25 mouse cellular contexts compared by ENCODE assay signal in genomic region chr17:68666528-68666927, GRCm38 (mm10).
"Had no signal": no experiment of that assay in that cellular context is flagged by ENCODE, and none has a peak within 500 bp of the region (broad histone marks: within the 10 kb centered on the region; RNA-seq: fewer than 3 reads in every experiment).

No protein-coding gene starts in this region.

- H3K36me3 ChIP-seq: heart, embryonic 10.5 days; heart, embryonic 12.5 days; hindbrain, embryonic 10.5 days; hindbrain, embryonic 12.5 days; hindbrain, embryonic 15.5 days; intestine, embryonic 15.5 days; limb, embryonic 10.5 days; limb, embryonic 12.5 days had no signal

- ATAC-seq: inflammation-experienced regulatory T-cells, adult 6 months; intestine, embryonic 15.5 days; intestine, postnatal 0 days had no signal

- H3K9me3 ChIP-seq: heart, embryonic 10.5 days; heart, embryonic 12.5 days; hindbrain, embryonic 10.5 days; hindbrain, embryonic 12.5 days; hindbrain, embryonic 15.5 days; intestine, embryonic 15.5 days; limb, embryonic 10.5 days; limb, embryonic 12.5 days had no signal

- H3K4me1 ChIP-seq: heart, embryonic 10.5 days; heart, embryonic 12.5 days; hindbrain, embryonic 10.5 days; hindbrain, embryonic 12.5 days; hindbrain, embryonic 15.5 days; intestine, embryonic 15.5 days; limb, embryonic 10.5 days; limb, embryonic 12.5 days had no signal

- H3K4me2 ChIP-seq: heart, embryonic 12.5 days; hindbrain, embryonic 12.5 days; hindbrain, embryonic 15.5 days; intestine, embryonic 15.5 days; limb, embryonic 12.5 days; liver, embryonic 11.5 days had no signal

- H3K9ac ChIP-seq: heart, embryonic 12.5 days; hindbrain, embryonic 12.5 days; hindbrain, embryonic 15.5 days; intestine, embryonic 15.5 days; limb, embryonic 12.5 days had no signal

- DNase-seq: gastrocnemius, adult 2 months; gastrocnemius, postnatal 10 days; gastrocnemius, postnatal 25 days; heart, adult 18-20 months; heart, postnatal 10 days; heart, postnatal 4 days; kidney, adult 18-20 months; kidney, adult 8-10 months; kidney, postnatal 10 days; kidney, postnatal 25 days; kidney, postnatal 4 days; liver had no signal

- H3K27me3 ChIP-seq: heart, embryonic 12.5 days; hindbrain, embryonic 12.5 days; hindbrain, embryonic 15.5 days; intestine, embryonic 15.5 days; limb, embryonic 12.5 days had no signal

- H3K27ac ChIP-seq: gastrocnemius, adult 2 months; heart, embryonic 10.5 days; hindbrain, embryonic 10.5 days; hindbrain, embryonic 12.5 days; hindbrain, embryonic 15.5 days; intestine, embryonic 15.5 days; layer of hippocampus, adult 2 months; left cerebral cortex, adult 2 months; limb, embryonic 10.5 days; limb, embryonic 12.5 days had no signal

- H3K4me3 ChIP-seq: gastrocnemius, adult 2 months; heart, embryonic 10.5 days; heart, embryonic 12.5 days; hindbrain, embryonic 10.5 days; hindbrain, embryonic 12.5 days; hindbrain, embryonic 15.5 days; intestine, embryonic 15.5 days; layer of hippocampus, adult 2 months; left cerebral cortex, adult 2 months; limb, embryonic 10.5 days; limb, embryonic 12.5 days had no signal
